Mouse (Mus musculus) liver, embryonic 14.5 days (tissue): ENCODE data around the gene Foxr2.

Experiments
- CTCF ChIP-seq: IDR thresholded peaks from 2 replicates; pipeline ENCODE4 v1.5.1; 2016; ENCODE audit warnings: antibody characterized with exemption, low read depth, control low read depth
- EP300 ChIP-seq: IDR thresholded peaks from 2 replicates; pipeline ENCODE4 v1.6.1; 2016; ENCODE audit warnings: antibody characterized with exemption, low read depth

DNA sequence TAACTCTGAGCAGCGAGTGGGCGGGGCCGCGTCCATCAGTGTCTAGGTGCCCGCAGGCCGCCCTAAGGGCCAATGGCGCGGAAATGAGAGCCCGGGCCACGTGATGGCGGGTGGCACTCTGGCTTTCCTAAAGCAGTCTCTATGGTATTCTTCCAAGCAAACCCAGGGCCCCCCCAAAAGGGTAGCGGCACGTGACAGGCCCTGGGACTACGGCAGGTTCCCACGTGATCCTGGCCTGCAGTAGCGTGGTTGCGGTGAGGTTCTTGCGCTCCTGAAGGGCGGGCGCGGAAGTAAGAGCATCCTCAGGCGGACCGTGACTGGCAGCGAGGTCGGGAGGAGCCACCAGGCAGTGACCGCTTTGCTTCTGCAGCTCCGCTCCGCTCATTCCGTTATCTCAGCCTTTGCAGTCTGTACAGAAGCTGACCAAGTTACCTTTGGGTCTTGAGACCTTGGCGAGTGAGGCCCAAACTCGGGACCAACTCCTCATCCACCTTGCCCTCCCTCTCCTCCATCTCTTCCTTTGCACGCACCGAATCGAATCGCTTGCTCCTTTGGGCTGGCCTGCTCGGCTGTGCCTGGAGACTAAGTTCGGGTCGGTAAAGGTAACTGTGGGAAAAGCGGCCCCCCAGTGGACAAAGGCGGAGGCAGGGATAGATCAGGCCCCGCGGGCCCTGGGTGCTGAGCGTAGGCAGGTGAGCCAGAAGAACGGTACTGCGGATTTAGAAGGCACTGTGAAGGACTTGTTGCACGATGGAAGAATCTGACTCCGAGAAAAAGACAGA, 21.3 kb downstream of the Foxr2 start, which contains the start of gene Rragb:
- no peak for TF ChIP-seq EP300
- peak; percentile 35 for TF ChIP-seq CTCF
